Mouse (Mus musculus): ENCODE data around the gene Vps37d. TPM values are rescaled to one million over a fixed set of nuclear protein-coding genes. Genes with fewer than 3 reads are reported as not detected.
A peak's percentile ranks its signal among the peaks of the same experiment; 100 is the strongest.

Vps37d gene
- polyA plus RNA-seq, 1 experiment from 2014 or later: 19.1 TPM

GRCm38 (mm10) chr5:135023344-135024173 lies 54.5 kb downstream of the Vps37d start, which contains the start of gene Stx1a:
Gene Stx1a (plus strand): TSS chr5:135023482.
- Histone ChIP-seq H3K4me1 (peaks cover 44% of the 10 kb centered on the region), H3K36me3 (ENCODE audit: poor library complexity, severe bottlenecking) (no peaks in the 10 kb centered on the region), H3K9ac (peak within 1 kb of the TSS; percentile 81), H3K27ac (peak within 1 kb of the TSS; percentile 10; the same call in 1 of the 2 replicates), H3K4me2 (peak within 1 kb of the TSS; percentile 95), H3K9me3 (replicated peaks) (no peaks in the 10 kb centered on the region), H3K27me3 (no peaks in the 10 kb centered on the region), H3K4me3 (peak within 1 kb of the TSS; percentile 68)
- ATAC-seq: peak; percentile 94
- WGBS: under 1% methylated on average over 56 of the region's 61 CpGs

Other genes with a start within 250 kb of the Vps37d start
- not detected in 2 replicates for gene Tmem270, start 171.5 kb downstream of the Vps37d start, polyA plus RNA-seq (2015; fragmentation: Nextera tagmentation; extraction: Ambion mirVana)
- gene Cldn13, start 162.7 kb downstream of the Vps37d start, polyA plus RNA-seq (2015; fragmentation: Nextera tagmentation; extraction: Ambion mirVana): 0.72 TPM in 1 of 2 replicates, not detected in the other
- 7.5 and 8.2 TPM in 2 replicates for gene Mettl27, start 145.9 kb downstream of the Vps37d start, polyA plus RNA-seq (2015; fragmentation: Nextera tagmentation; extraction: Ambion mirVana)
- gene Cldn4, start 131.3 kb downstream of the Vps37d start, polyA plus RNA-seq (2015; fragmentation: Nextera tagmentation; extraction: Ambion mirVana): not detected in 2 replicates
- gene Cldn3, start 92.1 kb downstream of the Vps37d start, polyA plus RNA-seq (2015; fragmentation: Nextera tagmentation; extraction: Ambion mirVana): 2.9 and 3.1 TPM in 2 replicates
- 47.9 and 53.4 TPM in 2 replicates for gene Abhd11, start 69.1 kb downstream of the Vps37d start, polyA plus RNA-seq (2015; fragmentation: Nextera tagmentation; extraction: Ambion mirVana)
- gene Stx1a, start 54.8 kb downstream of the Vps37d start, polyA plus RNA-seq (2015; fragmentation: Nextera tagmentation; extraction: Ambion mirVana): 34.1 and 38.7 TPM in 2 replicates
- 31.3 and 33.8 TPM in 2 replicates for gene Dnajc30, start 14.1 kb downstream of the Vps37d start, polyA plus RNA-seq (2015; fragmentation: Nextera tagmentation; extraction: Ambion mirVana)
- 101 and 112 TPM in 2 replicates for gene Bud23, start 13.3 kb downstream of the Vps37d start, polyA plus RNA-seq (2015; fragmentation: Nextera tagmentation; extraction: Ambion mirVana)
- gene Mlxipl, start 11.6 kb upstream of the Vps37d start, polyA plus RNA-seq (2015; fragmentation: Nextera tagmentation; extraction: Ambion mirVana): 1.4 and 1.6 TPM in 2 replicates
- gene Tbl2, start 71.4 kb upstream of the Vps37d start, polyA plus RNA-seq (2015; fragmentation: Nextera tagmentation; extraction: Ambion mirVana): 18.8 and 19.3 TPM in 2 replicates
- 48.9 and 50.8 TPM in 2 replicates for gene Bcl7b, start 90.0 kb upstream of the Vps37d start, polyA plus RNA-seq (2015; fragmentation: Nextera tagmentation; extraction: Ambion mirVana)
- gene Baz1b, start 109.0 kb upstream of the Vps37d start, polyA plus RNA-seq (2015; fragmentation: Nextera tagmentation; extraction: Ambion mirVana): 50.1 and 51.4 TPM in 2 replicates
- 18.2 and 25.7 TPM in 2 replicates for gene Fzd9, start 173.0 kb upstream of the Vps37d start, polyA plus RNA-seq (2015; fragmentation: Nextera tagmentation; extraction: Ambion mirVana)

Data from forebrain, embryonic 13.5 days (tissue).